Mouse (Mus musculus) urinary bladder, postnatal 36 days (tissue): ENCODE results near the gene Zfp385b.
A peak's percentile ranks its signal among the peaks of the same experiment; 100 is the strongest.

Experiments
- DNase-seq, 2 experiments: peaks; one replicate each; pipeline ENCODE4 v3.0.0; 2022; ENCODE audit warnings: low spot score in 2 of 2, mixed read lengths in 1 of 2

The Zfp385b gene

GRCm38 (mm10) chr2:77382766-77383165 is 436.7 kb downstream of the Zfp385b start:
- DNase-seq, result peak in 1 of 2 experiments; percentile 18

- no peak for DNase-seq
Observed at GRCm38 (mm10) chr2:77379907-77380306, 439.5 kb downstream of the Zfp385b start.

GRCm38 (mm10) chr2:77379332-77379731 is 440.1 kb downstream of the Zfp385b start:
- no peak for DNase-seq

- no peak for DNase-seq
Observed at GRCm38 (mm10) chr2:77376823-77377222, 442.6 kb downstream of the Zfp385b start.

- DNase-seq, result no peak
Observed at GRCm38 (mm10) chr2:77375155-77375554, 444.3 kb downstream of the Zfp385b start.

- no peak for DNase-seq
Observed at GRCm38 (mm10) chr2:77369174-77369573, 450.3 kb downstream of the Zfp385b start.
